Mouse (Mus musculus) cerebellum, adult 8-10 months (tissue): Measurements from ENCODE around the gene Asgr1.
"Not testable (repeated sequence)": the region's sequence is repeated elsewhere in the genome, so short reads cannot be mapped to it uniquely, and the experiment has no call there.

Source experiments
- DNase-seq: peaks from one replicate; pipeline ENCODE4 v3.0.0; 2022

Gene Asgr1

DNA sequence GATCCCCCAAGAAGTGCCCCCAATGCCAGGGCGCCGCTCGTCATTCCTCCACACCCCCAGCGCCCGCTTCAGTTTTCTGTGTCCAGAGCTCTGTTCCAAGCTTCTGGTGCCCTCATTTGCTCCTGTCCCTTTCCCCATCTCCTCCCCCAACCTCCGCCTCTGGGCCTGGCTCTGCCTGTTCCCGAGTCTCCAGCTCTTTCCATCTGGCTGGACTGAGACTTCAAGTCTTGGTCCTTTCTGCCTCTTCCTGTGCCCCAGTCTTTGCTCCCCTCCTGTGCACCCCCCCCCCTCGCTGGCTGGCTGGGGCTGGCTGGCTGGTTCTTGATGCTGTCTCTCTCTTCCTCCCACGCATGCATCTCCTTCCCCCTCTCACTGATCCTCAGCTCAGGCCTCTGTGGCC, 26.5 kb upstream of the Asgr1 start:
- DNase-seq: no peak

DNA sequence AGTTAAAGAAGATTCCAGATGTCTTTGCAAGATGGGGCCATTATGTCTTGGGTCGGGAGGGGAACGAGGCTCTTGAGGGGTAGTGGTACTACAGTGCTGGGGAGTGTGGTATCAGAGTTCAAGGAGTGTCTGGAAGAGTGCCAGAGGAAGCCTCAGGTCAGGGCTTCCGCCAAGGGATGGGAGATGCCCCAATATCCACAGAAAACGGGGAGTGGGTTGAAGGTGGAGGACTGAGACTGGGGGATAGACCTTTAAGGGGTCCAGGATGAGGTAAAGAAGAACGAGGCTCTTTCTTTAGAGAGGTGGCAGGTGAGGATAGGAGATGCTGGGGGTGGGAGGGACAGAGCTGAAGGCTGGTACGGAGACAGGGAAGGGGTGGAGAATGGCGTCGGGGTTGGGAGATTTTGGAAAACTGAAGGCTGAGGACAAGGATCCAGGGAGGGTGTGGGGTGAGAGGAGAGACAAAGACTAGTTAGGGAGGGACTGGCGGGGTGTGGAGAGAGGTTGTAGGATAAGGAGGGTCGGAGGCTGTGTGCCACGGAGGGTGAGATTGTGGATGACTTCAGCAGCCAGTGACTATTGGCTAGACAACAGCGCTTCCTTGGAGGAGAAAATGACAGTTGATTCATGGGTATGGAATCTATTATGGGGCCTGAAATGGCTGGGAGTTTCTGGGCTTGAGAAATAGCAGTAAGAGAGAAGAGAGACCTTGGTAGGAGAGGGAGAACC, 25.3 kb upstream of the Asgr1 start:
- no peak for DNase-seq

DNA sequence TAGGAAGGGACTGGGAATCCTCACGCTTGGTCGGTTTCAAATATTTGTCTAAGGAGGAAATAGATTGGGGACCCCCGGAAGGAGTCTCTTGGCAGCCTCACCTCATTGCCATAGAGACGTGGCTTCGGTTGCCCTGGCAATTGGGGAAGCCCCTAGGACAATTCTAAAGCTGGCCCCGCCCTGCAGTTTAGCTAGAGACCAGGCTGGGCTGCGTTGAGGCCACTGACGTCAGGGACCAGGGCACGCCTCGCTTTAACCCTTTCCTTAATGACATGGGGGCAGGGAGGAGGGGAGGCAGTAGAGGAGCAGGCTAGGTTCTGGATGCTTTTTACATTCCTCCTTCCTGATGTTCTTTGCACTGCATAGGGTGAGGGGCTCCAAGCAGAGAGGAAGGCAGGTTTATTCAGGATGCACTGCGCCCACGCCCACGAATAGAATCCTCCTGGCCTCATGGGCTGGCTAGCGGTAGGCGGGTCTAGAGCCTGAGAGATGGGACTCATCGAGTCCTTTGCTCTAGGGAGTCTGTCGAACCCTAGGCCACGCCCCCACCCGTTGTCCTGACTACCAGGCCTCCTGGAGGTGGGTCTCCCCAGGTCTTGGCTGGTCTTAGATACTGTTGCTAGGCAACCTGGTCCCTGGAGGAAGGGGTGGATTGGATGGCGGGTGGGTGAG, 24.6 kb upstream of the Asgr1 start:
- no peak for DNase-seq

DNA sequence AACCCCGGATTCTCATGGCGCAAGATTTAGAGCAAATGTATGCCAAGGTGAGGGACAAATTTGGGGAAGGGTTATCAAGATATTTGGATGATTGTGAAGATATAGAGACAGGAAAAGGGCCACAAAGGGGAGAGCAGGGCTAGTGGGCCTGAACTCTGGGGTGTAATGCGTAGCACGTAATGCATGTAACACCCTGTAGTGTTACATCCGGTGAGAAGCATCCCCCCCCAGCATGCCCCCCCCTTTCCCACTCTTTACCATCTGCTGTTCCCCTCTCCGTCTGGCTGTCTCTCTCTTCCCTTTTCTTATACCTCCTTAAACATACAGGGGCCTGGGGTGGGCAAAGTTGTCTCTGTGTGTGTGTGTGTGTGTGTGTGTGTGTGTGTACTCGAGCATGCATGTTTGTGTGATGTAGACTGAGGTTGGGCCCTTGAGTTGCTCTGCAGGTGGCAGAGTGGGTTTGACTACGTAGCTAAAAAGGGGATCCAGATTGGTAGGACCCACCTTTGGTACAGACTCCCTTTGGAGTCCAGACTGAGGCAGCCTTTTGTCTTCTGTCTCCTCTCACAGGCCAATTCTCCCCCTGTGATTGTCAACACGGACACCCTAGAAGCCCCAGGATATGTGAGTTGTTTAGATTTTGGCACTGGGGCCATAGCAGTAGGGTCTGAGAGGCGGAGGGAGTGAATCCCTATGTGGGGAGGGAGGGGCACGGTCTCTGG, 23.9 kb upstream of the Asgr1 start:
- no peak for DNase-seq

DNA sequence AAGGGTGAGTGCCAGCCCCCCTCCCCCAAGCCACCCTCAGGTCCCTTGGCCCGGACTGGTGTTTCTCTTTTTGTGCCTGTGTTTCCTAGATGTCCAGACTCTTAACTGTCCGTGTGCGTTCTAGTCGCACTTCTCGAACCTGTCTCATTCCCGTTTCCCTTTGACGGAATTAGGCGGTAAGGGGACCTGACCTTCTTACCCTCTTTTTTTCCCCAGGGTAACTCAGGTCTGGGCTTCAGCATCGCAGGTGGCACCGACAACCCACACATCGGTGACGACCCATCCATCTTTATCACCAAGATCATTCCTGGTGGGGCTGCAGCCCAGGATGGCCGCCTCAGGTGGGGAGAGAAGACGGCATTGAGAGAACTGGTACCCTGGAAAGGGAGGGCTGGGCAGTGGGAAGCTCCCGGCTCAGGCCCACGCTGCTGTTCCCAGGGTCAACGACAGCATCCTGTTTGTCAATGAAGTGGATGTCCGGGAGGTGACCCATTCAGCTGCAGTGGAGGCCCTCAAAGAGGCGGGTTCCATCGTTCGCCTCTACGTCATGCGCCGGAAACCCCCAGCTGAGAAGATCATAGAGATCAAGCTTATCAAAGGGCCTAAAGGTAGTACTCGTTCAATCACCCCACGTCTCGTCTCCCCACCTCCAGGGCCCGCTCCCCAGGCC, 23.1 kb upstream of the Asgr1 start:
- no peak for DNase-seq

DNA sequence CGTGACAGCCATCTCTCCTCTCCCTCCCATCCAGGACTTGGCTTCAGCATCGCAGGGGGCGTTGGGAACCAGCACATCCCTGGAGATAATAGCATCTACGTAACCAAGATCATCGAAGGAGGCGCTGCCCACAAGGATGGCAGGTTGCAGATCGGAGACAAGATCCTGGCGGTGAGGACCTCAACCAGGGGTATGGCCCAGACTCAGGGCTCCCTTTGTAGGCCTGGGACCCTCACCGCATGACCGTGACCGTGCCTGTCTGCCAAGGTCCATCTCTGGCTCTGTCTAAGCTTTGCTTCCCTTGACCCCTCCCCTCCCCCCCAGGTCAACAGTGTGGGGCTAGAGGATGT, 22.6 kb upstream of the Asgr1 start:
- DNase-seq: no peak

DNA sequence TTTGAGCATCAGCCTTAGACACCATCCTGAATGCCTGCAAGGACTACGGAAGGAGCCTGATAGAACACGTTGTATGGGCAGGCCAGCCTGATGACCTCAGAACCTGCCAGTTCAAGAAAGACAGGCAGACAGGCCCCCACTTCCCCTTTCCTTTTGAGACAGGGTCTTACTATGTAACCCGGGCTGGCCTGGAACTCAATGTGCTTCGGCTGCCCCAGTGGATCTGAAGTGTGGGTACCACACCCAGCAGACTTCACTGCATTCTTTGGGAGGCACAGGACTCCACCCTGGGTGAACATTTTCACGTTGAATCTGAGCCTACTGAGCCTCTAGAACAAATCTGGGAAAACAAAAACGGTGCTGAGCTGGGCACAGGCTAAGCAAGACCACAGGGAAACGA, 15.7 kb upstream of the Asgr1 start:
- no peak for DNase-seq

DNA sequence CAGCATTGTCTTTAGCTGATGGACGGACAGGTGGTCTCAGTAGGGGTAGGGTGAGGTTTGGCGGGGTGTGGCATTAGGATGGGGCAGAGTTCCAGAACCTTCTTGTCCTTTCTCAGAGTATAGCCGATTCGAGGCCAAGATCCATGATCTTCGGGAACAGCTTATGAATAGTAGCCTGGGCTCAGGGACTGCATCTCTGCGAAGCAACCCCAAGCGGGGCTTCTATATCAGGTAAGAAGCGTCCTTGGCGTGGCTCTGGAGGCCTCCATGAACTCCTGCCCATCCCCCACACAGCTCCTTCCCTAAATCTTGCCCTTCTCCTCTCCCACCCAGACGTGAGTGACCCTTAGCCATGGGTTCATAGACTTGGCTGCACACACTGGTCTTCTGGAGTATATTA, 14.3 kb upstream of the Asgr1 start:
- DNase-seq: no peak

DNA sequence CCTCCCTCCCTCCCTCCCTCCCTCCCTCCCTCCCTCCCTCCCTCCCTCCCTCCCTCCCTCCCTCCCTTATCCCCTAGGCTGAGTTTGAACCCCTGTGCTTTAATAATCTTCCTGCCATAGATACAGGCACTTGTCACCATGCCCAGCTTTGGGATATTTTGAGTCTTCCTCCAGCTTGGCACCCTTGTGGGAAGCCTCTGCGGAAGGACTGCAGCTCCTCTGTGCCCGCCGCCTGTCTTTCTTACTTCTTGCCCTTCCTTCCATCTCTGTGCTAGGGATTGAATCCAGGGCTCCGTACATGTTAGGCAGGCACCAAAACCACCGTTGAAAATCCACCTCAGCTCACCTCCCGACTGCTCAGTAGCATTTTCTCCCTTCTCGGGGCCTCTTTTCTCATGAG, 13.7 kb upstream of the Asgr1 start:
- no peak for DNase-seq

DNA sequence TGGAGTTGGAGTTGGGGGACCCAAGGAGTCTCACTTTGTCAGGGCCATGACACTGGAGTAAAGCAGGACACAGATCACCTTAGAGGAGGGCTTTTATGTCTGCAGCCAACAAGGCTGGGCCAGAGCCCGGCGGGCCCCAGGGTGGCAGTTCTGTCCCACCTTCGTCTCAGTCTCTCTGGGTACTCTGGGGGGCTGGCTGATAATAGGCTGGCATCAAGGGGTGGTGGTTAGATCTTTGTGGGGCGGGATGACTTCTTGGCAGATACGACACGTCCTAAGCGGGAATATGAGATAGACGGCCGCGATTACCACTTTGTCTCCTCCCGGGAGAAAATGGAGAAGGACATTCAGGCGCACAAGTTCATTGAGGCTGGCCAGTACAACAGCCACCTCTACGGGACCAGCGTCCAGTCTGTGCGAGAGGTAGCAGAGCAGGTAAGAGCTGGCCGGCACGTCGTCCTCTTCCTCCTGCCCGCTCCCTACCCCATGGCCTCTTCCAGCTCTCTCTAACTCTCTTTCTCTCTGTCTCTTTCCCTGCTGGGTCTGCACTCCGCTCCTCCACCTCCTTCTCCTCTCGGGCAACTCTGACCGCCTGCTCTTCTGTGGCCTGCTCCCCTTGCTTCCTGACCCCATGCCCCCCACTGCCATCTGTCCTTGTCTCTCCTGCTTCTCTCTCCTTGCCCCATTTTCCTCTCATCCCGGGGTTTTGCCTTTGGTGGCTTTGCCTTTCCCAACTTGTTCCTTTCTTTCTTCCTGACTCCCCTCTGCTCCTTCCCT, 11.4 kb upstream of the Asgr1 start:
- no peak for DNase-seq

DNA sequence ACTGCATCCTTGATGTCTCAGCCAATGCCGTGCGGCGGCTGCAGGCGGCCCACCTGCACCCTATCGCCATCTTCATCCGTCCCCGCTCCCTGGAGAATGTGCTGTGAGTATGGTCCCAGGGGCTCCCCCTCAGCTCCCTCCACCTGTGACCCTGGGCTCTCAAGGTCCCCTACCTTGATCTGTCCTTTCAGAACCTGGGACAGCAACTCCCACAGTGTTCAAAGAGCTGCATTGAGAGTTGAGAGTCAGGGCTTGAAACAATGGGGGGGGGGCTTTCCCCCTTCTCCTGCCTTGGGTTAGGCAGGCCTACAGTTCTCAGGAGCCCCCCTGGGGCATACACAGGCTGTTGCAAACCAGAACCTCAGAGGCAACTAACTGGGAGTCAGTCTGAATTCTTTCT, 10.2 kb upstream of the Asgr1 start:
- no peak for DNase-seq

DNA sequence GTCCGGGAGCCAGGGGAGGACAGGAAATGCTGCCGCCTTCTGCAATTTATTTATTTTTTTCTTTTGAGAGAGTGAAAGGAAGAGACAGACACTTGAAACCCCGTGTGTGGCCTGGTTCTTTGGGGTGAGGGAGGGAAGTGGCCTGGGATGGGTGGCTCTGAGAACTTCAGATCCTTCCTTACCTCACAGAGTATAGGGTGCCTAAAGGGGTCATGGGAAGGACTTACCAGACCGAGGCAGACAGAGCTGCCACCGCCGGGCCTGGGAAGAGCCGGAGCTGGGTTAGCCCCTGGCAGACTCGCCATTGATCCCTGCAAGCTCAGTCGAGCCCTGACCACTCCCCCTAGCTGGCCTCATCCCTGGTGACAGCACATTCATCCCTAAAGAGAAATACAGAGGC, 8.4 kb upstream of the Asgr1 start:
- DNase-seq: no peak

DNA sequence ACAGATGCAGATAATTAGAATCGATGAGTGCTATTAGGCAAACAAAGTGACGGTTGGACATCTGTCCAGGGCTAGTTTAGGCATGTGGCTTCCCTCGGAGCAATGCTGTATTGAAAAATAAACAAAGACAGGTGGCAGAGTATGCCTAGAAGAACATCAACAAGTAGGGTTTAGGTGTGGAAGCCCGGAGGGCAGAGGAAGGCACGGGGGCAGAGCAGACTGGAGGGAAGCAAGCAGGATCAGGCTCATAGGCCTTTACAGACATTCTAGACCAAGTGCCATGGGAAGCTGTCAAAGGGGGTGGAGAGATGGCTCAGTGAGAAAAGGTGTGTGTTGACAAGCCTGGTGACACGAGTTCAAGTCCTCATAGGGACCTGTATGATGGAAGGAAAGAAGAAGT, 4.5 kb upstream of the Asgr1 start:
- DNase-seq: no peak

DNA sequence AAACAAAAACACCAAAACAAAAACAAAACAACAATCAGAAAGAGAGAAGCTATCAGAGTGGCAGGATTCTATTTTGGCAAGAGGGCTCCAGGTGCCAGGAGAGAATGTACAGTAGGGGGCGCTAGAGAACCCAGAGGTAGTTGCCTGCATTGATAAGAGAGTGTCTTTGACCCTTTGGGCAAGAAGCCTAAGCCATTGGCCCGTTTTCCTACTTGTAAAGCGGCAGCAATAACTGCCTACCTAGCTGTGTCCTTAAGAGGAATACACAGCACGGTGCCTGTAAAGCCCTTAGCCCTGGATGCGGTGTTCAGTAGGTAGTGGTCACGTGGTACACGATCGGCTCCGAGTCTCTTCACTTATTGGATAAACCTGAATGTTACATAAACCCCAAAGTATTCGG, 4.1 kb upstream of the Asgr1 start:
- DNase-seq: no peak

DNA sequence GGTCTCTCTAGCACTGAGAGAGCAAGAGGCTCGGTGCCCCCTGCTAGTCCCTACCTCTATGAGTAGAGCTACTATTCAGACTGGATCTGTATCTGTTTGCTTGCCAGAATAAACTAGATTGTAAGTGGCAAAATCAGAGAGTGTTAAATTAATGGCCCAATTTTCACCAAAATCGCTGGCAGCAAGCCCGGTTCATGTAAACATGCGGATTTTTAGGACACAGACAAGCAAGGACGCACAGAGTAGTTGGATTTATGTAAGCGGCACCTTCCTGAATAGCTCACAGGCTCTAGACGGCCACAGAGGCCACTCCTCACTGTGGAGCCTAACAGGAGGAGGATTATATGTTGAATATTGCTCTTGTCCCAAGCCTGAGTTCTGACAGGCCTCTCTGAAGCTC, 729 bp upstream of the Asgr1 start:
- DNase-seq: no peak

DNA sequence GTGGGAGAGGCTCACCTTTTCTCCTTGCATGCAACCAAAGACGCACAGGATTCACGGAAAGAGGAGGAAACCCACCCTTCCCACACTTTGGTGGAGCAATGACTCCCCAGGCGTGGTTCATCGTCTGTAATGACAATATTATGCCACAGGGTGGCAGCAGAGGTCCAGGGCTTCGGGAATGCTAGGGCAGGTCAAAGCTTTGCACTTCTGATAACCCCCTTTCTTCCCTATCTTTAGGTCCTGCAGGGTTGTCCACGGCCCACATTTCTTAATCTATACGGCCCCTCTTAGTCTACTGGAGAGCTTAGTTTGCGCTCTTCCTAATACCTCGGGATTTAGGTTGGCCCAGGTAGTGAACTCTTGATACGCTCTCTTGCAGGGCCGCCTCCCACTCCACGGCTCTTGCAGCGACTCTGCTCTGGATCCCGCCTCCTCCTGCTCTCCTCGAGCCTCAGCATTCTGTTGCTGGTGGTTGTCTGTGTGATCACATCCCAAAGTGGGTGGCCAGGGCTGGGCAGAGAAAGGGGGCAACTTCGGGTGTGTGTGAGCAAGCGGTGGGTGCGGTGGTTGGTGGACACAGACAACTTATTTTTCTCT, 1.8 kb downstream of the Asgr1 start:
- peak; percentile 78 for DNase-seq

DNA sequence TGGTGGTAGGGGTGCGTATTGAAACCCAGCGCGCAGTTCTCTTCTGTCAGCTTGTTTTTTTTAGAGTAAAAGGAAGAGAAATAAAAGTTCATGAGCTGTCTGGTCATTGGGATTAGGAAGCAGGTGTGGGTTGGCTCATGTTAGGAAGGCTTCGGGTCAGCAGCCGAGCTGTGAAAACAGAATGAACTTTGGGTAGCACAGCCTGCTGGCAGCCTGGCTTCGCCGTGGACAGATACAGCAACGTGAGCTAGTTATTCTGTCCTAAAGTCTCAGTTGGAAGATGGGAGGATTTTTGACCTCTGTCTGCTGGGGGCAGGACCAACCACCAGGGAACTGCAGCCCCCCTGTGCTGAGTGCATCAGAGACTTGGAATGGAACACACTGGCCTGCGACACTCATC, 3.9 kb downstream of the Asgr1 start:
- no peak for DNase-seq

DNA sequence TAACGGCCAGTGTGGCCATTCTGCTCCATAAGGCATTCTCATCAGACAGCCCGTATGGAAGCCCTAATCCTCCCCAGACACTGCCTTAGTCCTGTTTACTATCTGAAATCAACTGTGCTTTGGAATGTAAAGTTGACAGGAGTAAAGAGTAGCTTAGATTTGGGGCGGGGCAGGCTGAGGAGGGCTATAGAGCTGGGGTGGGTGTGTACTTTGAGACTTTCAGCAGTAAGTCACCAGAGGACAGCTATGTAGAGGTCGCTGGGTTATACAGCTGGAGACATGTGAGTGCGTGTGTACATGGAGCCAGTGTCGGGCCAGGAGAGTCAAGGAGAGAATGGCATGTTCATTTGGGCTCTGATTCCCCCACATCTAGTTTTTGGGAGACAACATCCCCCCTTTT, 6.0 kb downstream of the Asgr1 start:
- no peak for DNase-seq

DNA sequence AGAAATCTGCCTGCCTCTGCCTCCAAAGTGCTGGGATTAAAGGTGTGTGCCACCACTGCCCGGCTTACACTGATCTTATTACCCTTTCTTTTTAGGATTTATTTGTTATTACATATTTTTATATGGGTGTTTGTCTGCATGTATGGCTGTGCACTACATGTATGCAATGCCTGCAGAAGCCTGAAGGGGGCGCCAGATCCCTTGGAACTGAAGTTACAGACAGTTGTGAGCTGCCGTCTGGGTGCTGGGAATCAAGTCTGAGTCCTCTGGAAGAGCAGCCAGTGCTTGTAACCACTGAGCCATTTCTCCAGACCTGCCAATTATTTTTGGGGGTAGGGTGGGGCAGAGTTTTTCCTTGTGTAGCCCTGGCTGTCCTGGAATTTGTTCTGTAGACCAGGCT, 9.2 kb downstream of the Asgr1 start:
- DNase-seq: no peak

DNA sequence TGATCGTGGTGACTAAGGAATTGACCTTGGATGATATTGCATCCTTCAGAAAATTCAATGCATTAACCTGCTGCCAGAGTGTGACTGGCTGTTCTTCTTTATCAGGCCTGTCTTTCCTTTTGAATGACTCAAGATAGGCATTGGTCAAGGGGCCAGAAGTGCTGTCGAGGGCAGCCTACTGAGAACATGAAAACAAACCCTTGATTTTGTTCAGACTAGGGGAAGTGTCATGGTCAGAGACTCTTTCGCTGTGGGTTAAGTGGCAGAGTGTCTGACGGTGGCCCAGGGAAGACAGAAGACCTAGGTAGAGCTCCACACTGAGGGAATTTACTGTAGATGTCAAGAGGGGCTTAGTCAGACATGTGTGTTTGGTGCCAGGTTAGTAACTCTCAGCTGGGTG, 12.8 kb downstream of the Asgr1 start:
- DNase-seq: no peak

DNA sequence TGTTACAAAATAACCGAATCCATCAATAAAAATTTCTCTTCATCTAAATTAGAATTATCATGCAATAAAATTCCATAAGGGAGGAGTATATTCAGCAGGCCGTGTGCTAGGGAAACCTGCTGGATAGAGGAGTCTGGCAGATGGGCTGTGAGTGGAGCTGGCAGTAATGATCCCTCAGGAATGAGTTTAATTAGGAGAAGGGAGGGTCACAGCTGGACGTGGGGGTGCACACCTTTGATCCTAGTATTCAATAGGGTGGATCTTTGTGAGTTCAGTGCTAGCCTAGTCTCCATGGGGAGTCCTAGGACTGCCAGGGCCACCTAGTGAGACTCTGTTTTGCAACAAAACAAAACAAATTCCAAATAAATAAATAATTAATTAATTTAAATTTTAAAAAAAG, 14.4 kb downstream of the Asgr1 start:
- DNase-seq: no peak

DNA sequence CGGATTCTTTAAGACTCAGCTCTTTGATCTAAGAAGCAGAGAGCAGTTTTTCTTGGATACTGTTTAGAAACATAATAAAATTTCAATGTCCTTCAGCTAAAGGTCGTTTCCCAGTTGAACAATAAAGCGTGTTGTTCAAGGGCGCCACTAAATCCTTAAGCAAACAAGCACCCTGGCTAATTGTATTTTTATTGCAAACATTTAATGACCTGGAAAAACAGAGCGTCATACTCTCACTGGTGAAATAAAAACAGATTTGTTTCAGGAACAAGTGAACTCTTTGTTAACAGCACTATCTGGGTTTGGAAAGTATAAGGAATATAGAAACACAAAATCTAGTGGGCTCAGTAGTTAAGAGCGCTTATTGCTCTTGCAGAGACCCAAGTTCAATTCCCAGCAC, 16.2 kb downstream of the Asgr1 start:
- DNase-seq: no peak

DNA sequence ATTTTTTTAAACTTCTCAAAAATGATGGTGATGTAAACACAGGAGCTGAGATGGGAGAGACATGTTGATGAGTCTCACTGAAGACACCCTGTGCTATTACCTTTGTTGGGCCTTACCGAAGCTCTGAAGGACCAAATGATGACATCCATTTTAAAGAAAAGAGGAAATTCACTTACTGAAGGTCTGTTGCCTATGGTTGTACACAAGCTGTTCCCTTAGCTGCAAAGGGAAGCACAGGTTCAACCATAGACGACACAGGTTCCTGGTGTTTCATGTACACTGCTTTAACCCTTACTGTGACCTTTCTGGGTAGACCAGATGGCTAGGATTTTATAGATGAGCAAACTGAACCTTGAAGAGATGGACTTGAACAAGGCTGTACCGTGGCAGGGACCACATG, 16.7 kb downstream of the Asgr1 start:
- not testable (repeated sequence) for DNase-seq
